Mouse (Mus musculus): ENCODE data around the gene 2700081O15Rik.

DNA sequence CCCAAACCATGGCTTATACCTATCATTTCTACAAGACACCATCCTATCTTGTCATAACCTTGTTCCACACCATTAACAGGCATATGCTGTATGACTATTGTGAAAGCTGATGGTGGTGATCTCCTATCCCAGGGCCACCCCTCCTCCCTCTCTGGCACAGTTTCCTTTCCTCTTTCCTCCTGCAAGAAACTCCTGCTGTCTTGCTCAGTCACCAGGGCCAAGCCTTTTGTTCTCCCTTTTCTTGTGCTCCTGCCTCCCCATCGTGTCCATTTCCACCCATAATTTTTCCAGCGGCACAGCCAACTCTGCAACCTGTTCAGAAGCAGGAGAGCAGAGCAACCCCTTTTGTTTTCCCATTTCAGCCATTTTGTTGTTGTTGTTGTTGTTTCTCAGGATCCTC is 31.4 kb upstream of the 2700081O15Rik start:
- TF ChIP-seq CTCF (IDR thresholded peaks at IDR 0.05; ENCODE audit: low read depth, low read length) (no peak), POLR2A (IDR thresholded peaks at IDR 0.05; ENCODE audit: extremely low read depth, insufficient read depth, low read length) (no peak)
